Comparison of ENCODE assay signal across 15 mouse cellular contexts in genomic region chr2:141416855-141417544, GRCm38 (mm10).
DNase-seq lines count a peak whose midpoint lies in the region; ATAC-seq lines count a peak whose summit lies in the region.
"Had no signal": no experiment of that assay in that cellular context is flagged by ENCODE, and none has a peak within 500 bp of the region (broad histone marks: within the 10 kb centered on the region; RNA-seq: fewer than 3 reads in every experiment).

No protein-coding gene starts in this region.

- no peak overlapping the region for H3K4me3 ChIP-seq in embryonic facial prominence, embryonic 14.5 days (ENCODE audit: low read depth, low read length)
- no peak overlapping the region for H3K4me3 ChIP-seq in embryonic facial prominence, embryonic 10.5 days
- no peak overlapping the region for H3K4me3 ChIP-seq in neural tube, embryonic 13.5 days
- H3K4me3 ChIP-seq in neural tube, embryonic 15.5 days (replicated peaks): no peak overlapping the region
- H3K4me3 ChIP-seq in hindbrain, embryonic 15.5 days: no peak overlapping the region
- H3K4me3 ChIP-seq in midbrain, embryonic 15.5 days: no peak overlapping the region
- H3K4me3 ChIP-seq: heart, embryonic 12.5 days; lung, embryonic 15.5 days; neural tube, embryonic 12.5 days had no signal

- no peaks in the 10 kb centered on the region for H3K36me3 ChIP-seq in embryonic facial prominence, embryonic 14.5 days (ENCODE audit: control insufficient read depth, insufficient read depth, low read length)
- H3K36me3 ChIP-seq in embryonic facial prominence, embryonic 10.5 days (replicated peaks): no peaks in the 10 kb centered on the region
- no peaks in the 10 kb centered on the region for H3K36me3 ChIP-seq in neural tube, embryonic 13.5 days
- H3K36me3 ChIP-seq in neural tube, embryonic 15.5 days: no peaks in the 10 kb centered on the region
- H3K36me3 ChIP-seq in hindbrain, embryonic 15.5 days: no peaks in the 10 kb centered on the region
- no peaks in the 10 kb centered on the region for H3K36me3 ChIP-seq in midbrain, embryonic 15.5 days (replicated peaks)
- H3K36me3 ChIP-seq: heart, embryonic 12.5 days; lung, embryonic 15.5 days; neural tube, embryonic 12.5 days had no signal

- no peak overlapping the region for H3K9ac ChIP-seq in embryonic facial prominence, embryonic 14.5 days (ENCODE audit: low read depth, low read length)
- no peak overlapping the region for H3K9ac ChIP-seq in neural tube, embryonic 13.5 days
- H3K9ac ChIP-seq in neural tube, embryonic 15.5 days (replicated peaks): no peak overlapping the region
- H3K9ac ChIP-seq in hindbrain, embryonic 15.5 days: no peak overlapping the region
- no peak overlapping the region for H3K9ac ChIP-seq in midbrain, embryonic 15.5 days
- H3K9ac ChIP-seq: heart, embryonic 12.5 days; lung, embryonic 15.5 days; neural tube, embryonic 12.5 days had no signal

- H3K4me1 ChIP-seq in embryonic facial prominence, embryonic 14.5 days (ENCODE audit: control insufficient read depth, insufficient read depth, low read length): 0 out of 2 replicates have a peak, but pooled peaks cover 6% of the 10 kb centered on the region
- H3K4me1 ChIP-seq in embryonic facial prominence, embryonic 10.5 days: 0 out of 2 replicates have a peak, but pooled peaks cover 4% of the 10 kb centered on the region
- peaks cover 11% of the 10 kb centered on the region; the same call in 1 of the 2 replicates for H3K4me1 ChIP-seq in neural tube, embryonic 13.5 days (replicated peaks)
- H3K4me1 ChIP-seq in neural tube, embryonic 15.5 days: 0 out of 2 replicates have a peak, but pooled peaks cover 8% of the 10 kb centered on the region
- peaks cover 7% of the 10 kb centered on the region; the same call in 1 of the 2 replicates for H3K4me1 ChIP-seq in hindbrain, embryonic 15.5 days (replicated peaks)
- peaks cover 9% of the 10 kb centered on the region for H3K4me1 ChIP-seq in midbrain, embryonic 15.5 days
- H3K4me1 ChIP-seq: heart, embryonic 12.5 days; lung, embryonic 15.5 days had no signal

- 55% methylated on average over 8 of the region's 8 CpGs for WGBS in embryonic facial prominence, embryonic 14.5 days
- WGBS in embryonic facial prominence, embryonic 10.5 days: 63% methylated on average over 8 of the region's 8 CpGs
- WGBS in neural tube, embryonic 13.5 days: 35% methylated on average over 8 of the region's 8 CpGs
- 26% methylated on average over 8 of the region's 8 CpGs for WGBS in neural tube, embryonic 15.5 days
- 30% methylated on average over 8 of the region's 8 CpGs for WGBS in hindbrain, embryonic 15.5 days
- 32% methylated on average over 8 of the region's 8 CpGs for WGBS in midbrain, embryonic 15.5 days

- no peaks in the 10 kb centered on the region for H3K9me3 ChIP-seq in embryonic facial prominence, embryonic 14.5 days (ENCODE audit: control insufficient read depth, low read length)
- H3K9me3 ChIP-seq in embryonic facial prominence, embryonic 10.5 days: no peaks in the 10 kb centered on the region
- H3K9me3 ChIP-seq in neural tube, embryonic 13.5 days: no peaks in the 10 kb centered on the region
- no peaks in the 10 kb centered on the region for H3K9me3 ChIP-seq in neural tube, embryonic 15.5 days (replicated peaks)
- H3K9me3 ChIP-seq in hindbrain, embryonic 15.5 days: no peaks in the 10 kb centered on the region
- H3K9me3 ChIP-seq in midbrain, embryonic 15.5 days: no peaks in the 10 kb centered on the region
- H3K9me3 ChIP-seq: heart, embryonic 12.5 days; lung, embryonic 15.5 days; neural tube, embryonic 12.5 days had no signal

- ATAC-seq in embryonic facial prominence, embryonic 14.5 days (ENCODE audit: low read depth): no peak
- peak; percentile 11; the same call in 1 of the 2 replicates for ATAC-seq in neural tube, embryonic 13.5 days (ENCODE audit: low read depth)
- ATAC-seq in neural tube, embryonic 15.5 days (ENCODE audit: low FRiP score): no peak
- peak; percentile 34; the same call in 1 of the 2 replicates for ATAC-seq in hindbrain, embryonic 15.5 days (ENCODE audit: low FRiP score, low read depth)
- peak; percentile 80 for ATAC-seq in midbrain, embryonic 15.5 days (replicated peaks)

- intact Hi-C loops in heart, postnatal 36 days (cut with DNase I): no loop called here

- H3K27me3 ChIP-seq in embryonic facial prominence, embryonic 14.5 days (replicated peaks; ENCODE audit: control insufficient read depth, insufficient read depth, low read length): no peaks in the 10 kb centered on the region
- no peaks in the 10 kb centered on the region for H3K27me3 ChIP-seq in embryonic facial prominence, embryonic 10.5 days (replicated peaks; ENCODE audit: low read depth, poor library complexity, severe bottlenecking)
- H3K27me3 ChIP-seq in neural tube, embryonic 13.5 days: no peaks in the 10 kb centered on the region
- H3K27me3 ChIP-seq in neural tube, embryonic 15.5 days (replicated peaks): no peaks in the 10 kb centered on the region
- no peaks in the 10 kb centered on the region for H3K27me3 ChIP-seq in hindbrain, embryonic 15.5 days
- no peaks in the 10 kb centered on the region for H3K27me3 ChIP-seq in midbrain, embryonic 15.5 days (replicated peaks)
- H3K27me3 ChIP-seq: CH12.LX; heart, embryonic 12.5 days; lung, embryonic 15.5 days; neural tube, embryonic 12.5 days had no signal

- no peak overlapping the region for H3K27ac ChIP-seq in embryonic facial prominence, embryonic 14.5 days (replicated peaks; ENCODE audit: low read depth, low read length)
- H3K27ac ChIP-seq in embryonic facial prominence, embryonic 10.5 days (replicated peaks): no peak overlapping the region; the same call in 1 of the 2 replicates
- H3K27ac ChIP-seq in neural tube, embryonic 13.5 days (replicated peaks): 0 out of 2 replicates have a peak overlapping the region, but pooled peaks have one; percentile 6
- no peak overlapping the region for H3K27ac ChIP-seq in neural tube, embryonic 15.5 days (replicated peaks)
- H3K27ac ChIP-seq in hindbrain, embryonic 15.5 days (replicated peaks): no peak overlapping the region
- H3K27ac ChIP-seq in midbrain, embryonic 15.5 days: peak overlapping the region; percentile 62
- H3K27ac ChIP-seq: lung, embryonic 15.5 days; neural tube, embryonic 12.5 days had no signal

- DNase-seq in embryonic facial prominence, embryonic 14.5 days (ENCODE audit: low spot score): peak; percentile 9
- no peak for DNase-seq in embryonic facial prominence, embryonic 10.5 days (ENCODE audit: low spot score)
- no peak for DNase-seq in heart, postnatal 36 days
- DNase-seq in adrenal gland, adult 2 months: no peak
- DNase-seq: cerebellum, adult 18-20 months; gastrocnemius, postnatal 25 days; liver had no signal

- no peak overlapping the region for H3K4me2 ChIP-seq in embryonic facial prominence, embryonic 14.5 days (ENCODE audit: low read depth, low read length)
- H3K4me2 ChIP-seq in neural tube, embryonic 13.5 days: no peak overlapping the region
- H3K4me2 ChIP-seq in neural tube, embryonic 15.5 days: no peak overlapping the region
- H3K4me2 ChIP-seq in hindbrain, embryonic 15.5 days: no peak overlapping the region
- no peak overlapping the region for H3K4me2 ChIP-seq in midbrain, embryonic 15.5 days
- H3K4me2 ChIP-seq: heart, embryonic 12.5 days; lung, embryonic 15.5 days; neural tube, embryonic 12.5 days had no signal

Comparison
In these comparisons a context has a peak if more than half of its experiments do, and no peak if none do; other contexts are left out.
1. ATAC-seq: peak in neural tube, embryonic 13.5 days (single experiment), hindbrain, embryonic 15.5 days (single experiment) and midbrain, embryonic 15.5 days (single experiment); none in embryonic facial prominence, embryonic 14.5 days (single experiment) and neural tube, embryonic 15.5 days (single experiment).
2. H3K27ac ChIP-seq: peak in neural tube, embryonic 13.5 days (single experiment) and midbrain, embryonic 15.5 days (single experiment); none in embryonic facial prominence, embryonic 14.5 days (single experiment), embryonic facial prominence, embryonic 10.5 days (single experiment), neural tube, embryonic 15.5 days (single experiment) and hindbrain, embryonic 15.5 days (single experiment).